Mouse (Mus musculus) kidney, postnatal 0 days (tissue): ENCODE data around the gene Ptrhd1. TPM values are rescaled to one million over a fixed set of nuclear protein-coding genes. Genes with fewer than 3 reads are reported as not detected.

ENCODE experiments used
- ATAC-seq: fragments of 200-750 bp; cut with Nextera tagmentation; replicated peaks from 2 replicates; pipeline ENCODE4 v1.8.0; 2017; ENCODE audit warnings: low read depth, moderate number of reproducible peaks, moderate TSS enrichment, moderate library complexity; ENCODE audit not compliant: low FRiP score
- DNase-seq: peaks from one replicate; pipeline ENCODE4 v3.0.0-alpha.2; 2016; ENCODE audit warnings: low spot score
- H3K27ac ChIP-seq: fragments of 300-500 bp; sonication (generic); 2 replicates; pipeline ENCODE4 v1.5.1; 2014; ENCODE audit warnings: mild to moderate bottlenecking
- H3K27me3 ChIP-seq: fragments of 300-500 bp; sonication (generic); 2 replicates; pipeline ENCODE4 v1.6.1; 2014; ENCODE audit warnings: low read length, mixed read lengths; ENCODE audit not compliant: insufficient read depth
- H3K36me3 ChIP-seq: fragments of 300-500 bp; sonication (generic); 2 replicates; pipeline ENCODE4 v1.6.1; 2014; ENCODE audit warnings: low read length, mixed read lengths; ENCODE audit not compliant: insufficient read depth
- H3K4me1 ChIP-seq: fragments of 300-500 bp; sonication (generic); replicated peaks from 2 replicates; pipeline ENCODE4 v1.6.1; 2014; ENCODE audit warnings: antibody characterized with exemption, low read length, mixed read lengths; ENCODE audit not compliant: insufficient read depth
- H3K4me2 ChIP-seq: fragments of 300-500 bp; sonication (generic); 2 replicates; pipeline ENCODE4 v1.6.1; 2014; ENCODE audit warnings: mild to moderate bottlenecking, low read length, moderate library complexity, mixed read lengths
- H3K4me3 ChIP-seq: fragments of 300-500 bp; sonication (generic); replicated peaks from 2 replicates; pipeline ENCODE4 v1.5.1; 2014; ENCODE audit warnings: low read depth, low read length
- H3K9ac ChIP-seq: fragments of 300-500 bp; sonication (generic); 2 replicates; pipeline ENCODE4 v1.6.1; 2014; ENCODE audit warnings: low read depth, low read length
- H3K9me3 ChIP-seq: fragments of 300-500 bp; sonication (generic); replicated peaks from 2 replicates; pipeline ENCODE4 v1.6.1; 2016; ENCODE audit warnings: low read length, inconsistent platforms, mixed read lengths
- CTCF ChIP-seq: IDR thresholded peaks from 2 replicates; pipeline ENCODE4 v1.5.1; 2016; ENCODE audit warnings: antibody characterized with exemption, low read depth, mild to moderate bottlenecking, moderate library complexity
- WGBS: fragments of 180-500 bp; shearing (Covaris S2); extraction: QIAGEN DNeasy Blood & Tissue Kit; methylation state at CpG from one replicate; pipeline ENCODE4 v1.1.7; 2014; 5-methylcytosine and 5-hydroxymethylcytosine counted together
- polyA plus RNA-seq: library from polyadenylated mRNA; unstranded; fragments of >200 nt; fragmentation: Nextera tagmentation; extraction: Ambion mirVana; gene quantifications from 2 replicates; pipeline ENCODE4 v1.2.1, GENCODE M21; 2015

Gene Ptrhd1
- polyA plus RNA-seq, 1 experiment from 2014 or later = 8.1 TPM

GRCm38 (mm10) chr12:4193025-4193740, 40.6 kb upstream of the Ptrhd1 start:
- 45% methylated on average over 10 of the region's 10 CpGs for WGBS

GRCm38 (mm10) chr12:4194643-4195042, 39.2 kb upstream of the Ptrhd1 start:
- no peak for ATAC-seq
- no peak overlapping the region for H3K9ac ChIP-seq

More at GRCm38 (mm10) chr12:4193025-4193740, 40.6 kb upstream of the Ptrhd1 start:
- Histone ChIP-seq H3K4me1 (peaks cover 21% of the 10 kb centered on the region), H3K27ac (peak overlapping the region; percentile 54), H3K27me3 (no peaks in the 10 kb centered on the region), H3K4me3 (no peak overlapping the region), H3K4me2 (no peak overlapping the region), H3K36me3 (no peaks in the 10 kb centered on the region), H3K9me3 (no peaks in the 10 kb centered on the region), H3K9ac (no peak overlapping the region)
- TF ChIP-seq CTCF = no peak
- ATAC-seq = no peak
- peak; percentile 54 for DNase-seq

GRCm38 (mm10) chr12:4198702-4199101, 35.1 kb upstream of the Ptrhd1 start:
- no peak for TF ChIP-seq CTCF
- DNase-seq (no peak), ATAC-seq (no peak; the same call in 1 of the 2 replicates)
- H3K27me3 ChIP-seq = no peaks in the 10 kb centered on the region
- 0 out of 2 replicates have a peak, but pooled peaks cover 2% of the 10 kb centered on the region for H3K36me3 ChIP-seq
- H3K9me3 ChIP-seq = no peaks in the 10 kb centered on the region
- 78% methylated on average over 4 of the region's 4 CpGs for WGBS
- H3K4me1 ChIP-seq = 0 out of 2 replicates have a peak, but pooled peaks cover 4% of the 10 kb centered on the region
- H3K9ac ChIP-seq = no peak overlapping the region
- H3K4me2 ChIP-seq = no peak overlapping the region
- no peak overlapping the region for H3K4me3 ChIP-seq
- H3K27ac ChIP-seq = no peak overlapping the region

More at GRCm38 (mm10) chr12:4194643-4195042, 39.2 kb upstream of the Ptrhd1 start:
- H3K9me3 ChIP-seq = no peaks in the 10 kb centered on the region
- H3K4me2 ChIP-seq = no peak overlapping the region
- peaks cover 21% of the 10 kb centered on the region for H3K4me1 ChIP-seq
- H3K27me3 ChIP-seq = no peaks in the 10 kb centered on the region
- TF ChIP-seq CTCF = no peak
- DNase-seq = no peak
- H3K36me3 ChIP-seq = no peaks in the 10 kb centered on the region
- H3K4me3 ChIP-seq = no peak overlapping the region
- WGBS = 93% methylated on average over 14 of the region's 14 CpGs
- no peak overlapping the region for H3K27ac ChIP-seq

- 97% methylated on average over 11 of the region's 11 CpGs for WGBS
- TF ChIP-seq CTCF = no peak
- no peak overlapping the region for H3K9ac ChIP-seq
- H3K4me2 ChIP-seq = no peak overlapping the region
- no peak overlapping the region for H3K4me3 ChIP-seq
- no peak for ATAC-seq
- no peaks in the 10 kb centered on the region for H3K27me3 ChIP-seq
- no peak overlapping the region for H3K27ac ChIP-seq
- 0 out of 2 replicates have a peak, but pooled peaks cover 2% of the 10 kb centered on the region for H3K36me3 ChIP-seq
- no peak for DNase-seq
- no peaks in the 10 kb centered on the region for H3K9me3 ChIP-seq
- H3K4me1 ChIP-seq = no peaks in the 10 kb centered on the region
These were observed 34.6 kb upstream of the Ptrhd1 start for GRCm38 (mm10) chr12:4199271-4199670.

GRCm38 (mm10) chr12:4201454-4202200, 32.2 kb upstream of the Ptrhd1 start:
- no peaks in the 10 kb centered on the region for H3K4me1 ChIP-seq
- no peak overlapping the region for H3K9ac ChIP-seq
- no peak overlapping the region for H3K4me3 ChIP-seq
- no peaks in the 10 kb centered on the region for H3K27me3 ChIP-seq
- TF ChIP-seq CTCF = no peak
- ATAC-seq (no peak), DNase-seq (no peak)
- no peaks in the 10 kb centered on the region for H3K9me3 ChIP-seq
- H3K36me3 ChIP-seq = 0 out of 2 replicates have a peak, but pooled peaks cover 4% of the 10 kb centered on the region
- WGBS = 90% methylated on average over 13 of the region's 13 CpGs
- no peak overlapping the region for H3K4me2 ChIP-seq
- H3K27ac ChIP-seq = no peak overlapping the region

GRCm38 (mm10) chr12:4202206-4202605, 31.6 kb upstream of the Ptrhd1 start:
- Histone ChIP-seq H3K36me3 (0 out of 2 replicates have a peak, but pooled peaks cover 4% of the 10 kb centered on the region), H3K9me3 (no peaks in the 10 kb centered on the region), H3K27ac (no peak overlapping the region), H3K4me3 (no peak overlapping the region), H3K4me2 (no peak overlapping the region), H3K4me1 (no peaks in the 10 kb centered on the region), H3K27me3 (no peaks in the 10 kb centered on the region), H3K9ac (no peak overlapping the region)
- 90% methylated on average over 4 of the region's 4 CpGs for WGBS
- ATAC-seq = no peak
- no peak for TF ChIP-seq CTCF
- no peak for DNase-seq
